Mouse (Mus musculus): ENCODE measurements at regions not wholly inside any gene's neighbourhood (a gene's known extent, or its start where the extent isn't known, plus 50 kb on each side); places are given as distances from the start of the nearest gene placed in this dataset.

DNA sequence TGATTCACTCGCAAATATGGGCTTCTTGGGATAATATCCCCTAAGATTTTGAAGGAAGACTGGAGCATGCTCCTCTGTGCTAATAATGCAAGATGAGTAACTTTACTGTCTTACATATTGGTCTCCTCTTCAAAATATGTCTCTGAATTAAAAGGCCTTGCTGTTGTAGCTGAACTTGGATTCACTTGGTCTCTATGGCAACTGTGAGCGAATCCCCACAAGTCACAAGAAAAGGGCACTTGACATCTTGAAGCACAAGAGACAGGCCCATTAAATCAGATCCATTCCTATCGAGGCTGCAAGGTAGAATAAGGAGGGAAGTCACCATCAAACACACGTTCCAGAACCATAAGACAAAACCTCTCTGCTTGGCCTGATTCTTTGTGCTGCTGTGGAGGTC, 121.6 kb upstream of the Mylip start:
- TF ChIP-seq HCFC1 (IDR thresholded peaks at IDR 0.05; ENCODE audit: borderline replicate concordance, insufficient read depth, low read length), result no peak
- TF ChIP-seq ZC3H11A (IDR thresholded peaks at IDR 0.05; ENCODE audit: borderline replicate concordance, low read depth, low read length), result no peak
- no peak for TF ChIP-seq CHD2 (IDR thresholded peaks at IDR 0.05; ENCODE audit: low read depth, low read length)

Measured in ES-E14 (cell line).